Comparison of ENCODE assay signal across 19 mouse cellular contexts in the genomic region with DNA sequence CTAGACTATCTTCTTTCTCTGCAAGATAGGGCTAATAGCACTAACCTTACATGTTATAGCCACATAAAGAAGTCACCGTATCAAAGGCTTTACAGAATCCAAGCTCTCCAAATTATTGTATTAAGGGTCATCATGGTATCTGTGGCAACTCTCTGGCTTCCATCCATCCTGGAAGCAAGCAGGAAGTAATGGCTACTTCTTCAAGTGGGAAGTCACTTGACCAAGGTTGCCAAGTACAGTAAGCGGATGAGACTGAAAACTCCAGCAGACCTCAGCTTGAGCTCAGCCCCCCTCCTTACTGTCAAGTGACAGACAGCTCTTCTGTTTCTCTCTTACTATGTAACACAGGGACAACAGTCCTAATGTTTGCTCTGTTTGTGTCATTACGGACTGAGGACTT. TPM values are rescaled to one million over a fixed set of nuclear protein-coding genes. Genes with fewer than 3 reads are reported as not detected.
"Had no signal": no experiment of that assay in that cellular context is flagged by ENCODE, and none has a peak within 500 bp of the region (broad histone marks: within the 10 kb centered on the region; RNA-seq: fewer than 3 reads in every experiment).

No protein-coding gene starts in this region.

- H3K36me3 ChIP-seq: midbrain, embryonic 12.5 days; midbrain, embryonic 15.5 days; neural tube, embryonic 12.5 days; neural tube, embryonic 15.5 days had no signal

- H3K27ac ChIP-seq: hindbrain, postnatal 0 days; layer of hippocampus, adult 2 months; liver, embryonic 14.5 days; midbrain, embryonic 12.5 days; midbrain, embryonic 15.5 days; neural tube, embryonic 12.5 days; neural tube, embryonic 15.5 days; stomach, postnatal 0 days had no signal

- H3K27me3 ChIP-seq: midbrain, embryonic 15.5 days; neural tube, embryonic 12.5 days; neural tube, embryonic 15.5 days had no signal

- H3K4me1 ChIP-seq: midbrain, embryonic 12.5 days; midbrain, embryonic 15.5 days; neural tube, embryonic 12.5 days; neural tube, embryonic 15.5 days had no signal

- ATAC-seq: hindbrain, postnatal 0 days; inflammation-experienced regulatory T-cells, adult 6 months; intestine, embryonic 16.5 days; midbrain, embryonic 15.5 days had no signal

- H3K9ac ChIP-seq: liver, embryonic 14.5 days; midbrain, embryonic 12.5 days; midbrain, embryonic 15.5 days; neural tube, embryonic 12.5 days; neural tube, embryonic 15.5 days had no signal

- DNase-seq: kidney, adult 18-20 months; kidney, postnatal 10 days; layer of hippocampus, adult 9-11 months; right cerebral cortex, adult 18-20 months; right cerebral cortex, postnatal 14 days; right cerebral cortex, postnatal 4 days; thymus, postnatal 25 days had no signal

- H3K9me3 ChIP-seq: midbrain, embryonic 12.5 days; midbrain, embryonic 15.5 days; neural tube, embryonic 12.5 days; neural tube, embryonic 15.5 days had no signal

- H3K4me2 ChIP-seq: midbrain, embryonic 12.5 days; midbrain, embryonic 15.5 days; neural tube, embryonic 12.5 days; neural tube, embryonic 15.5 days had no signal

- H3K4me3 ChIP-seq: layer of hippocampus, adult 2 months; midbrain, embryonic 12.5 days; midbrain, embryonic 15.5 days; neural tube, embryonic 12.5 days; neural tube, embryonic 15.5 days had no signal

RNA-seq across cellular contexts. Expression of a gene that starts 36.9 kb away (rescaled TPM):
- total RNA-seq: hindbrain, postnatal 0 days; megakaryocyte progenitor cell, adult 5-6 weeks had no signal
- polyA plus RNA-seq: inflammation-experienced regulatory T-cells, adult 6 months; midbrain, embryonic 12.5 days; thymus, postnatal 0 days had no signal
